Mouse (Mus musculus) liver (tissue): ENCODE measurements around the gene Olfr223.
"Not testable (repeated sequence)": the region's sequence is repeated elsewhere in the genome, so short reads cannot be mapped to it uniquely, and the experiment has no call there.

Experiments
- DNase-seq: peaks from one replicate; pipeline ENCODE4 v3.0.0-alpha.2; 2020; ENCODE audit warnings: mixed read lengths

Gene Olfr223

DNA sequence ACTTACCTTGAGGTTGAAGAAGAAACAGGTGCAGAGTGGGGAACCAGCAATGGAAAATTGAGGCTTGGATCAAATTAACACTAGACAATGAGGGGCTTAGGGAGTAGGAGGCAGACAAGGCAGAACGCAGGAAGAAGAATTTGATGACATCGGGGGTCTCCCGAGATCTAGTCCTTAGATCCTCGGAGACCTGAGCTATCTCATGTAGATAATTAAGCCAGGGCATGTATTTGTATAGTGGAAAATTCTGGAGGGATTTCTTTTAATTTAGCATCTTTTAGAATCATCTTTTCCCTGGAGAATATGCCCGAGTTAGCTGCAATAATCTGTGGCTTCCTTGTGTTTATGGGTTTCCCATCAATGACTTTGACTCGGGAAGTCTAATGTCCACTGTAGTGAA lies at the start of gene Olfr223:
Gene Olfr223, minus strand, starts transcription at position 101 of the 400 bp plus-strand sequence.
- DNase-seq = no peak

DNA sequence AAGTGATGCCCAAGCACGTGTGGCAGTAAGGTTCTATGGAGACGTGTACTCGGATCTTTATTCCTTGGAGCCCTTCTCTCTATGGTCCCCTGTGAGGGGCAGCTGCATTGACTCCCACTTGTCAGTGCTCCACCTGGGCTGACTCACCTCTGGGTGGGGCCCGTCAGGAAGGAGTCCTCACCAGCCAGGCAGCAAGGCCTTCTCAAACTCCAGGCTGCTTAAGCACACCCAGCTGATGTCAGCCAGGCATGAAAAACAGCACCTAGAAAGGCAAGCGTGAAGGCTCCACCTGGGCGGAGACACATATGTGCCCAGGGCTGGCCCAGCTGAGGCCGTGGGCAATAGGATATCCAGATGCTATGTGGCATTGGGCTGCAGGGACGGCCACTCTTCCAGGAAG lies 49.3 kb upstream of the Olfr223 start:
- no peak for DNase-seq

DNA sequence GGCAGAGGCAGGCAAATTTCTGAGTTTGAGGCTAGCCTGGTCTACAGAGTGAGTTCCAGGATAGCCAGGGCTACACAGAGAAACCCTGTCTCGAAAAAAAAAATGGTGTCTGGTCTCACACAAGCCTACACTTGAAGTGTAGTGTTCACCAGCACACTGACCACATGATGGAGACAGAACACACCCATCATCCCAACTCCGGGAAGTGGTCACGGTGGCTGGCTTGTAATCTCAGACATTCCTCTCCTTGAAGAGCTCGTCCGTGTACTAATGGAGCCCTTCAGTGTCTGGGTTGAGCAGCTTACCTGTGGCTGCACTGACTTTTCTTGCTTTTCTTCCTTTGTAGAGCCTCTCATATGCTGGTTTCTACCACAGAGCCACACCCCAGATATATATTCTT lies 48.1 kb upstream of the Olfr223 start:
- no peak for DNase-seq

DNA sequence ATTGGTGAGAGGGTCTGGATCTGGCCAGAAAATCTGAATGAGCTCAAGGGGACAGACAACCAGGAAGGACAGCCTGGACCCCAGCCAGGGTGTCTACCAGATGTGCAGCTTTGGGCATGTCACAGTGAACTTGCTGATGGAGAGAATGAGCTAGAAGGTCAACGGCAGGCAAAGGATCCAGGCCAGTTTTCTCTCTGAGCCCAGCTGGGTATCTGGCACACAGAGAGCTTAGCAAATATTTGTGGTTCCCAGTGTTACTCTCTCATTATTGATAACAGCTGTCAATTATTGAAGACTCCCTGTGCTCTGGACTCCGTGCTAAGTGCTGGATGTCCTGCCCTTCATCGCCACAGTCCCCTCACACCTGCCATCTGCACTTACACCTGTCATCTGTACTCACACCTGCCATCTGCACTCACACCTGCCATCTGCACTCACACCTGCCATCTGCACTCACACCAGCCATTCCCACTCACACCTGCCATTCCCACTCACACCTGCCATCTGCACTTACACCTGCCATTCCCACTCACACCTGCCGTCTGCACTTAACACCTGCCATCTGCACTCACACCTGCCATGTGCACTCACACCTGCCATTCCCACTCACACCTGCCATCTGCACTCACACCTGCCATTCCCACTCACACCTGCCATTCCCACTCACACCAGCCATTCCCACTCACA lies 47.0 kb upstream of the Olfr223 start:
- no peak for DNase-seq

DNA sequence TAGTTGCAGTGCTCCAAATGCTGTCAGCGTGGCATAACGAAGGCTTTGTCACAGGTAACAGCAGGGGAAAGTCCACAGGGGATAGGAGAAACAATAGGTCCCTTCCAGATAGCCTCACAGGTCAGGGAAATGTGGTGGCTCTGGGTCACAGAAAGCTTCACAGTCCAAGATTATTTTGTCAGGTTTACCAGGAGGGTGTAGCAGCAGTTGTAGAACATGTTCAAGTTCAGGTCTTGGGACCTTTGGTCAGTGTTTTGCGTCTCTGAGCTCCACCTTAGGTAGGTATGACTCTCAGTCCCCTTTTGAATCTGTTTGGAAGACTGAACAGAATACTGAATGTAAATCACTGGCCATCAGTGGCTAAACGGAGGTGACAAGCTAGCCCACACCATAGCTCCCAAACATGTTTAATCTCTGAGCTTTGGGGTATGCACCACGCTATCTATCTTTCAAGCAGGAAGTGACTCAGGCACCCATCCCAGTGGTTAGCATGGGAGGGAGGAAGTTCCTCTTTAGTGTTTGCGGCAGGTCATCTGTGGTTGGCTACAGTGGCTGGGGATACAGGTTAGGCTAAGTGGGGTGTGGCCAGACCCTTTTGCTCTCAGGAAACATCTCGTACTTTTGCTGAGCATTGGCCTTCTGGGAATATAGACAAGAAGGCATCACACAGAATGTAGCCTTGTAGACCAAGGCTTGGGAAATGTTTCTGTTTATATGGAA lies 43.8 kb upstream of the Olfr223 start:
- DNase-seq = peak; percentile 19

DNA sequence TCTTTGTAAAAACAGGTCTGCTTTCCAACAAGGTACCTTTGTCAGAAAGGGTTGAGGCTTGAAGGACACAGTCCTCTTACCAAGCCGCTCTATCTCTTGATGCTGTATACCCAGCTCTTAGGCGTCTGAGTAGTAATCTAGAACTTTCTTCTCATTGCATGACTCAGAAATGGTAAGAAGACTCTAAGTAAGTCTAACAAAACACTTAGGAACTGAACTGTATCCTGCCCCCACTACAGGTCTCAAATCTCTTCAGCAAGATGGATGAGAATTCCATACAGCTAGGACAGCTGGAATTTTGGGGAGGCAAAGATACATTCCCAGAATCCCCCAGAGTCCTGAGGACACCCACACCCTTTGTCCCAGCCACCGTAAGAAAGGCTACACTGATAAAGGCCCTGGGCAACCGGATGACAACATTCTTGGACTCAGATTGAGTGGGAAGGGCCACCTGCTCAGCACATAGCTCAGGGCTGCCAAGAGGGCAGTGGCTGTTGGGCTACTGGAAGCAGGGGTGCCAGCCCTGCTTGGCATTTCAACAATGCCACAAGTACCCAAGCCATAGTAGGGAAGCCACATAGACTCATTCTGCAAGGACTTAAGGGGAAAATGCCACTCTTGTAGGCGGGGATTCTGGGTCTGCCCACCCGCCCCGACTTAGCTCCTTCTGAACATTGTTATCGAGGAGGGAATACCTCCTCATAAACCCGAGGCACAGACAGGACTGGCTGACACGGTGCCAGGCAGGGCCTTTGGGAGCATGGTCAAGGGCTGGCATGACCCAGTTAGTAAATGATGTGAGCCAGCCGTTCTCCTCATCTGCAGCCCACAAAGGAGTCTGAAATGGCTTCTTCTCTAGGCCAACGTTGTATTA lies 43.0 kb upstream of the Olfr223 start:
- no peak for DNase-seq

DNA sequence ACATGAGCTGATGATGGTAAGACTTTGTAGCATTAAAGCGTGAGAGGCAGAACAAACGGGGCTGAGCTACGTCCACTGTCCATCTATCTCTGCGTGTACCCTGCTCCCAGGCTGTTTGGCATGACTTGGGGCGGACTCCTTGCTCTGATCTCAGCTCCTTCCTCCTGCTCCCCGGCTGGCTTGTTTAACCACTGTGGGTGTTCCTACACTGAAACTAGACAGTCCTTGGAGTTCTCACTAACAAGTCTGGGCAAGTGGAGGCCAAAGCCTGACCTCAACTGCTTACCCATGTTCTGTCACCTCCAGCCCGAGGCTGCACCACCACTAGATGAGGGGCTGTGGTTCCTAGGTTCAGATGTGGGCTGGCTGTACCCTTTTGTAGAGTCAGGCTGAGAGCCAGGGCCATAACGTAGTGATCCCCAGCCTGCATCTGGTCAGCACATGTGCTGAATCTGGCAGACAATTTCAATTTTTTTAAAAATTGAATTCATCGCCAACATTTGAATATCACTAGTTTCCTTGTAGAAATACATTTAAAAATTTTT lies 42.2 kb upstream of the Olfr223 start:
- no peak for DNase-seq

DNA sequence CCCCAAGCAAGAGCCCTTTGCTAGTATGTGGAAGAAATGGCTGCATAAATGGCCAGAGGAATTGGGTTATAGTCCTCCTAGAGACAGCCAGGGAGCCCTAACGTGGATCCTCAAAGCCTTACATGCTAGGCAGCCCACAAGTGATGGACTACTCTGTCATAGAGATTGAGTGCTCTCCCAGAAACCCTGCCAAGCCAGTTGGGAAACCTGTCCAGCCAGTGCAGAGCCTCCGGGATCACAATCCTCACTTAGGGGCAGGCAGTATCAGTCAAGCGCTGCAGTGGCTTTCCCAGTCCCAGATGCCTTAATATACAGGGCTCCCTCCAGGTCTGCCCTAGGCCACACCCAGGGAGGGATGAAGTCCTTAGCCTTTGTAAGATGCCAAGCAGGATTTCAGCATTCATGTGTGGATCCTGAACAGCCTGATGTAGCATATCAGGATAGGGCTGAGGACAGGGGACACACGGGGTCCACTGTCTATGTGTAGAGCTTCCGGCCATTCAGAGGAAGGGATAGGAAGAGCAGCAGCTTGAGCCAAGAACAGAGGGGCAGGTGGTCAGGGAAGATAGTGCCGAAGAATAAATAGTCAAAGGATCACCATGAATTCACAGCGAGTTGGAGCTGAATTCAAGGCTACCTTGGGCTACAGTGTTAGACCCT lies 41.0 kb upstream of the Olfr223 start:
- no peak for DNase-seq

DNA sequence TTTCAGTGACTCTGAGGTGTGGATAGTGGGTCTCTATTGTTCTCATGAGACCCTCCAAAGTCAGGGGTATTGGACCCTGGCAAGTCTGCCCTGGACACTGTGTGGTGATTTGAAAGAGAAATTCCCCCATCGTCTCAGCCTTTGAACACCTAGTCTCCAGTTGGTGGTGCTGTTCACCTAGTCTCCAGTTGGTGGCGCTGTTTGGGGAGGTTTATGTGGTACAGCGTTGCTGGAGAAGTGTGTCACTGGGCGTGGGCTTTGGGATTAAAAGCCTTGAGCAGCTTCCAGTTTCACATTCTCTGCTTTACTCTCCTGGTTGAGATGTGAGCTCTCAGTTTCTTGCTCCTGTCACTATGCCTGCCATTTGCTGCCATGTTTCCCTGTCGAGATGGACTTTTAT lies 39.9 kb upstream of the Olfr223 start:
- peak; percentile 65 for DNase-seq

DNA sequence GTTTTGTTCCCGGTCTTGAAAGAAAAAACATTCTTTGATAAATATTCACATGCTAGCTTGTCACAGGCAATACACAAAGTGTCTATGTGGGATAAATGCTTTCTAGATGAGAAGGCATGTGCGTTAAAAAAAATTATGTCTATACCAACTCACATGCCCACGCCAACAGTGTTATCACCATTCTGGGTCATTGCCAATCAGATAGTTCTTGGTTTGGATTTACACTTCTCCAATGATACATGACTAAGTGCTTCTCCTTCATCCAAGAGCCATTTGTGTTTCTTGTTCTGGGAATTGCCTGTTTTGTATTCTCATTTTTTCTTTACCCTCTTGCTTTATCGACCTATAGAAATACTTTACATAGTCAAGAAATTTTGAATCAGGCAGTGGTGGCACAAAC lies 38.9 kb upstream of the Olfr223 start:
- DNase-seq = no peak

DNA sequence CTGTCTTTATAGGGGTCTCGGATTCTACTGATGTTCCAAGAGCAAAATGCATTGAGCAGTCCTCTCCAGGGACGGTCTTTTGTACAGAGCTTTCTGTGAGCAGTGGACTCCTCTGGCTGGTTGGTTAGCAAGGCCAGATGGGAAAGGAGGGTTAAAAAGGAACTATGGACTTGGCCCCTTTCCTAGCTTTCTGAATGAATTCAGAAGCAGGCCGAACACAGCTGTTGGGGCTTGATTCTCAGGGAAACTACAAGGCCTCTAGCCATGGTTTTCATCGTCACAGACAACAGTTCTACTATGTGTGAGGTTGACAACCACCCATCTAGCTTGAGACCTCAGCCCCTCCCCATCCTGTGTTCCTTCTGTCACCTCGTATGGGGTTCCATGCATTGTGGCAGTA lies 36.8 kb upstream of the Olfr223 start:
- DNase-seq = no peak

DNA sequence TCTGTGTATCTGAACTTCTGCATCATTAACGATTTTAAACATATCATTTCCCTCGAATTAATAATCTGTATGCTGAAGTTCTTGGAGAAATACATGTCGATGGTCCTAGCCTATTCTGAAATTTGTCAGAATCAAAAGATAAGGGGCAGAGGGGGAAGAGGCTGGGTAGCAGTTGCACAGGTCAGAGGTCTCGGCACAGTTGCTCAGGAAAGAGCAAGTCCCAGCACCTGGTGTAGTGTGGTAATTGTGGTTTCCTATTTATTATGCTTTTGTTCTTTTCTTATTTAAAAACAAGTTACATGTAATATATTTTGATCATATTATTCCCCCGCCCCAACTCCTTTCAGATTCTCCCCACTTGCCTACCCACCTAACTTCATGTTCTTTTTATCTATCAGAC lies 35.1 kb upstream of the Olfr223 start:
- DNase-seq = no peak

DNA sequence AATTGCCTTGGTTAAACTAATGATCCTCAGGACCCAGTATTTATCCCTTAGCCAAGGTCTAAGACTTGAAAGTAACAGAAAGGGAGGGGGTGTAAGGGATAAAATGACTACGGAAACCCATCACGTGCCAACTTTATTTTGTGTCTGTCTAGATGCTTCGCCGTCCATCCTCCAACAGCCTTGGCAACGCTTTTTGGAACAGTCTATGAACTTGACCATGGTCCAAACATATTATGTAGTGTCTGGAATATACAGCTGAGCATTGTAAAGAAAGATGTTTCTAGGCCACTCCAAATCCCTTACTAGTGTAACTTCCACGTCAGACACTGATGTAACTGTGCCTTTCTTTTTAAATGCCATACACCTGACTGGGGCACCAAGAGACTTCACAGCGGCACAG lies 33.1 kb upstream of the Olfr223 start:
- no peak for DNase-seq

DNA sequence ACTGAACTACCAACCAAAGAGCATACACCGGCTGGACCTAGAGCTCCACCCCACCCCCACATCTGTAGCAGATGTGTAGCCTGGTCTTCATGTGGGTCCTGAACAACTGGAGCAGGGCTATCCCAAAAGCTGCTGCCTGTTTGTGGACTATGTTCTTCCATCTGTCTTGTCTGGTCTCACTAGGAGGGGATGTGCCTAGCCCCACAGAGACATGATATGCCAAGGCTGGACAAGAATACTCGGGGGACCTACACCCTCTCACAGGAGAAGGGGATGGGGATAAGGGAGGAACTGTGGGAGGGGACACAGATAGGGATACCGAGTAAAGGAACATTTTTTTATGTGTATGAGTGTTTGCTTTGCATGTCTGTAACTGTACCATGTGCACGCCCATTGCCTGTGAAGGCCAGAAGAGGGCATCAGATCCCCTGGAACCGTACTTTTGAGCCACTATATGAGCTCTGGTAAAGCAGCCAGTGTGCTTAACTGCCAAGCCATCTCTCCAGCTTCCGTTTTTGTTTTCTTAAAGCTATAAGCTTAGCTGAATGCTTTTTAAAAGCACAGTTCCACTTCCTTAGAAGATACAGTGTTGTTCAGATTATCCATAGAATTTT lies 31.0 kb upstream of the Olfr223 start:
- peak; percentile 49 for DNase-seq

DNA sequence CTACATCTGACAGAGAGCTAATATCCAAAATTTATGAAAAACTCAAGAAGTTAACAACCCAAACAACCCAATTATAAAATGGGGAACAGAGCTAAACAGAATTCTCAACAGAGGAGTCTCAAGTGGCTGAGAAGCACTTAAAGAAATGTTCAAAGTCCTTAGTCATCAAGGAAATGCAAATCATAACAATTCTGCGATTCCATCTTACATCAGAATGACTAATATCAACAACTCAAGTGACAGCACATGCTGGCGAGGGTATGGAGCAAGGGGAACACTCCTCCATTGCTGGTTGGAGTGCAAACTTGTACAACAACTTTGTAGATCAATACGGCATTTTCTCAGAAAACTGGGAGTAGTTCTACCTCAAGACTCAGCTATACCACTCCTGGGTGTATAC lies 29.1 kb upstream of the Olfr223 start:
- no peak for DNase-seq

DNA sequence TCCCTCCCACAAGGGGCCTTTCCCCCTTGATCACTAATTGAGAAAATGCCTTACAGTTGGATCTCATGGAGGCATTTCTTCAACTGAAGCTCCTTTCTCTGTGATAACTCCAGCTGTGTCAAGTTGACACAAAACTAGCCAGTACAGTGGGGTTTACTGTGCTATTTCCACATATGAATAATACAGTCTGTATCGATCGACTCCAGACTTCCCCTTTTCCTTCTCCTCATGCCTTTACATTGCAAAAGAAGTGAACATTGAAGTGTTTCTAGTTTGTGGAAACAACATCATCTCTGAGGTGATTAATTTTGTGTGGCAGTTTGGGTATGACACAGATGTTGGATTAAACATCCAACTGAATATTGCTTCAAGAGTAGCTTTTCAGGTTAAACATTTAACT lies 23.9 kb upstream of the Olfr223 start:
- DNase-seq = not testable (repeated sequence)

DNA sequence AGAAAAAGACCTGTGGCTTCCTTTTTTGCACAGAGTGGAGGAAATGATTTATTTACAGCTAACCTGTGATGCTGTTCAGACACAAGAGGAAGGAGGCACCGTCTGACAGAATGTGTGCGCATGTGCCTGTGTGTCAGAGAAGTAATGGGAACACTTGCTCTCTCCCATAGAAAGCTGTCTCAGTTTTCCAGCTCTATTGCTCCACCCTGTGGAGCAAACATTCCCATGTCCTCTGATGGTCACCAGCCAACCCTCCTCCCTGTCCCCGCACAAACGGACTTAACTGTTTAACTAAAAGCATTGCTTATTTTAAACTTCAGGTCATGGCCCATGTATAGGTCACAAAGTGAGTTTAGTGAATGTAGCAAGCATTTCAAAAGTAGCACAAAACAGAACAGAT lies 21.0 kb upstream of the Olfr223 start:
- DNase-seq = no peak

DNA sequence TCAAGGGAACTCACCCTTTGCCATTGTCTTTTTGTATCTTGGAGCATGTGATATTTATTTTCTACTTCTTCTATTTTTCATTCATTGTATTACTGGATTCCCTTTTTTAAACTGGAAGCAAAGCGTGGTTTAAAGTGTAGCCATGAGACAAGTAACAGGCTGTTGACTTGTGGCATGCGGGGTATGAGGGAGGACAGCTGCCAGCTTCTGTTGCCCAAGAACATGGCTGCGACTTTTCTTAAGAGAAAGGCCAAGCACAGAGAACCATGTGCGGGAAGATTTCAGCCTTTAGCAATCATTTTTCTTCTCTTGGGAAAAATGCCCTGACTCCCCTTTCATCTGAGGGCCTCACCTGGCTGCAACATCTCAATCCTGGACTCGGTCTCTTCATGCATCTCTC lies 18.6 kb upstream of the Olfr223 start:
- DNase-seq = no peak

DNA sequence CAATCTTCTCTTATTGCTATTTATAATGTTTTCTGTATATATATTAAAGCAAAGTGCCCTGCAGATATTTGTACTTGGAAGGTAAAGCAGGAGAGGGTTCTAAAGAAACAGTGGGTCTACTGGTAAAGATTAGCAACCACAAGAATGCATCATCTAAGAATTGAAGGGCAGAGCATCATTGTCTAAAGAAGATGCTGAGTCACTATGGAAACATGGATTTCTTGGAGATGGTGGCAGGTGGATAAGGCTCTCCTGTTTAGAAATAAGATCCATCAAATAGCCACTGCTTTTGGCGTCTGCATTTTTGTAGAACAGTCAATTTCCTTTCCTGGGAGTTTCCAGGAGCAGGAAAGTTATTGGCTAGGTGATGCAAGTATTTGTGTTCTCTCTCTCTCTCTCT lies 9.2 kb upstream of the Olfr223 start:
- no peak for DNase-seq

DNA sequence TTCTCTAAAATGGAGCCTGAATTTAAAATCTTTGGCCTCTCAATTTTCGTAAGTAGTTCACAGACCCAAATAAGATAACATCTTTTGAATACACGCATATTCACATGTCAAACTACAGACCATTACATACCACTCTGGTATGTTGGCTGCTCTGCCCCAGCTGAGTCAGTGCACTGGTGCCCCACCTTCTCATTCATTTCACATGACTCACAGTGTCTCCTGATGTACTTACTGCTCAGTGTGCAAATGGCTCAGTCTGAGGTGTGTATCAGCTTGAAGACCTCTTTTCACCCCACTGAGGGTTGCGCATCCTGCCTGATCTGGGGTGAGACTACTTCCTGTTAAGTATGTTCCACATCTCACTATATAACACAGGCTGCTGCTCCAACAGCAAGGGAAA lies 7.8 kb upstream of the Olfr223 start:
- DNase-seq = no peak

DNA sequence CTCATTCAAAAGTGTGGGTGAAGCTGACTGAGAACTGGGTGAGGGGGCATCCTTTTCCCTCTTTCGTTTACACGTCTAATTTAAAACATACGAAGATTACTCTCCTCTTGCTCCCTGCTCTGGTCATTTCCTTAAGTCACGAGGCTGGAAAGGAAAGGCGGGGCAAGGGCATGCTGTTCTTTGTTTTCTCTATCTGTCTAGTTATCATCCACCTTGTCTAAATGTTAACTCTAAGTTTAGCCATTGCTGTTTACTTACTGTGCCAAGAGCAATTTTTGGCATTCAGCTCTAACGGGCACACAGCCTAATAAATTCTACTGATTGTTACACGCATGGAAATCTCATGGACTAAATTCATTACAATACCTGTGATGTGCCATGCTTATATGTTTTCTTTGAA lies 6.1 kb upstream of the Olfr223 start:
- no peak for DNase-seq

DNA sequence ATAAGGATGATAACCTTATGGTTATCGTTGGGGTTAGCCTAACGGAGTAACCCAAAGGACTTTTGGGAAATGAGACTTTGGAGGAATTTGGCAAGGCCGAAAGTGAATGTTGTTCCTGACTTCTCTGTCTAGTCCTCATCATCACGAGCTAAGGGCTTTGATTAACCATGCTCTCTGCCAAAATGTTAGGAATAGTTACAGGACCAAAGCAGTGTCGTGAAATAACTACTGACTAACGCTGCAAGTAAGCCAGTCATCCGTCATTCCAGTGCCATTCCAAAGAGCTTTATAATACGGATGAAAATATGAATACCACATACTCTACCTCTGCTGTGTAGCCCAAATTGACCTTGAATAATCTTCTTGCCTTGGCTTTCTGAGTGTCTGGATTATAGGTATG lies 3.9 kb upstream of the Olfr223 start:
- no peak for DNase-seq

DNA sequence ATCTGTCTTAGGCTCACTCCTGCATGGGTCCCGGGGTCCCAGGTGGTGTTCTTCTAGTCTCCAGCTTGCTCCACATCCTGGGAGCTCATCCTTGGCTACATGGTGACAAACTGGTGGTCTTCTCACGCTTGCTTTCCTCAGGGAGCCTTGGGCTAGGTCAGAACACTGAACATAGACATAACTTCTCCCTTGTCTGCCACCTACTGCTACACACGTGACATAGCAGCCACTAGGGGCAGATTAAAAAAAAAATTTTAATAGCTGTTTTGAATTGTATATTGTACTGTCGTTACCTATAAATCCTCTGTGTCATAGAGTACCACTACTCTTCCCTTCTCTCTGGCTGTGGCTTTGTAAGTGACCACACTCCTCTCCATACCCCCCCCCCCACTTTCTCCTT lies 3.0 kb upstream of the Olfr223 start:
- no peak for DNase-seq
